Mouse (Mus musculus) left cerebral cortex, postnatal 10 days (tissue): ENCODE data around the gene Fbxo27. TPM values are rescaled to one million over a fixed set of nuclear protein-coding genes. Genes with fewer than 3 reads are reported as not detected.
A peak's percentile ranks its signal among the peaks of the same experiment; 100 is the strongest.

Source experiments
- DNase-seq, 2 experiments: peaks; one replicate each; pipeline ENCODE4 v3.0.0; 2021 to 2022; ENCODE audit warnings: low spot score in 2 of 2, mixed read lengths in 1 of 2; ENCODE audit errors: extremely low spot score in 1 of 2
- intact Hi-C: fragments of 180-260 bp; cut with DNase I; formaldehyde crosslinking; loops from one replicate; pipeline ENCODE4 v1.15.1; 2025
- total RNA-seq, 2 experiments: library from RNA; stranded (reverse); gene quantifications; 2 replicates each; pipeline ENCODE4 v1.2.3; 2021

Fbxo27 gene
- total RNA-seq, 2 experiments from 2014 or later: 16.0 to 19.8 TPM

DNA sequence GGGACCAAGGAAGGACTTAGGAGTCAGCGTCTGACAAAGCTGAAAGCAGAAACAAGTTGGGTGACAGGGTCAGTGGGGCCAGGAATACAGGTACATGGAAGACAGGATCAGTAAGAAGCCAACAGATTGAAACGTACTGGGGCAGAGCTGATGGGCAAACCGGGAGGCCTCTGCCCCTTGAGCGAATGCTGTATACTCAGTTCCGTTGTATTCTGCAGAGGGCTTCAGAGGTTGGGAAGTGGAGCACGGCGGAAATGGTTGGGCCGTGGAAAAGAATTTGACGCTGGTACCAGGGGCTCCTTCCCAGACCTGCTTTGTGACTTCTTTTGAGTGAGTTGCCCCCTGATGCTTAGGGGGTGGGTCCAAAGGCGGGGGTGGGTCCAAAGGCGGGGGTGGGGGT, 40.6 kb downstream of the Fbxo27 start:
- intact Hi-C loops: no loop called here
- no peak for DNase-seq

DNA sequence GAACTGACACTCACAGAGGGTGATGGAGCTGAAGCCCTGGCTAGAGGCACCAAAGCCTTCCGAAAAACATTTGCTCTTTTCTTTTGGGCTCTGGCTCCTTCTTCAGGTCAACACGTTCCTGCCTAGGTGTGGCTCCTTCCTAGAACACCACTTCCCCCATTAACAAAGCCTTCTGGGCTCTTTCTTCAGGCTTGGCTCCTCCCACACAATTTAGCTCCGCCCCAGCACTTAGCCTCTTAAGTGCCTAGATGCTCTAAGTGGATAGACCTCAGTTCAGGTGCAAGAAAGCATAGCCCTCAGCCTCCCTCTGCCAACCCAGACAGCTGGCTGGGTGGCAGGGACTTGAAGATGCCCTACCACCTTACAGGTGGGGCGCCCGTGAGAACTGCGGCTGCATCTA, 43.1 kb downstream of the Fbxo27 start:
- no peak for DNase-seq
- intact Hi-C loops: no loop called here

DNA sequence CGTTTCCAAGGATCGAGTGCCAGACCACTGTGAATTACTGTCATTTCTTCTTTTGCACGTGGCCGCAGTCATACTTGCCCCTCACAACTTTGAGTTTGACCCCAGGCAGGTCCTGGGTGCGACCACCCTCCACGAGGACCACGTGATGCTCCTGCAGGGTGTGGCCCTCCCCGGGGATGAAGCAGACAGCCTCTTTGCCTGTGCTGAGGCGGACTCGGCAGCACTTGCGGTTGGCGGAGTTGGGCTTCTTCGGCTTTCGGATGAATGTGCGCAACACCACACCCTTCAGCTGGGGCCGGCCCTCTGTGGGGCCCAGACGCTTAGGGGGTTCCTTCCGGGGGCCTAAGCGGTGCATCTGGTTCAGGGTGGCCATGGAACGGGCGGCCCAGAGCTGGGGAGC, 47.2 kb downstream of the Fbxo27 start:
- DNase-seq: peak in 1 of 2 experiments; percentile 36
- intact Hi-C loops: no loop called here

DNA sequence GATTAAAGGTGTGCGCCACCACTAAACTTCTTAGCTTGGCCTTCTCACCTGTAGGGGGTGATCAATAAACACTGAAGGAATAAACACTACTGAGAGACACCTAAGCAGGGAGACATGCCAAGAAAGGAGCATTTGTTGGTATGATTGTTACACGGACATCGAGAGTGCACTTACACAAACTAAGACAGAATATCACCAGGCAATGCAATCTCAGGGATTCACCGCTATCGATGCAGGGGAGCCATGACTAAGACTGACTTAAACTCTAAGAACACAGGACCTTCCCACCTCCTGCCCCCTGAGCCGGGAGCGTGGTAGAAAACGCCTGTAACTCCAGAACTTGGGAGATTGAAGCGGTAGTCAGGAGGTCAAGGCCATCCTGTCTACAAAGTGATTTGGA, 48.3 kb downstream of the Fbxo27 start:
- intact Hi-C loops: no loop called here
- DNase-seq: no peak

DNA sequence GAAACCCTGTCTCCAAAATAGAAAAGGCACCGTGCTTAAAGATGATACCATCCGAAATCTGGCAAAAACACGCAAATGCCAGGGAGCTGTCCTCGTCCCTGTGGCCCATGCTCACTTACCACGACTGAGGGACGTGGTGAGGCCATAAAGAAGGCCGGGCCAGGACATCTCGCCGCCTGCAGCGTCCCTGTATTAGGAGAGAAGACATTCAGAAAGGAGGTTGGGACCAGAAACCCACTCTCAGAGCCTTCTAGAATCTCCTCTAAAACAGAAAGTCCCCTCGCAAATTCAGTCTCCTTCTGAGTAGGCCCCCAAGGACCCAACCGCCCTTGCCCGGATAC, 48.7 kb downstream of the Fbxo27 start:
- intact Hi-C loops: no loop called here
- DNase-seq: no peak

DNA sequence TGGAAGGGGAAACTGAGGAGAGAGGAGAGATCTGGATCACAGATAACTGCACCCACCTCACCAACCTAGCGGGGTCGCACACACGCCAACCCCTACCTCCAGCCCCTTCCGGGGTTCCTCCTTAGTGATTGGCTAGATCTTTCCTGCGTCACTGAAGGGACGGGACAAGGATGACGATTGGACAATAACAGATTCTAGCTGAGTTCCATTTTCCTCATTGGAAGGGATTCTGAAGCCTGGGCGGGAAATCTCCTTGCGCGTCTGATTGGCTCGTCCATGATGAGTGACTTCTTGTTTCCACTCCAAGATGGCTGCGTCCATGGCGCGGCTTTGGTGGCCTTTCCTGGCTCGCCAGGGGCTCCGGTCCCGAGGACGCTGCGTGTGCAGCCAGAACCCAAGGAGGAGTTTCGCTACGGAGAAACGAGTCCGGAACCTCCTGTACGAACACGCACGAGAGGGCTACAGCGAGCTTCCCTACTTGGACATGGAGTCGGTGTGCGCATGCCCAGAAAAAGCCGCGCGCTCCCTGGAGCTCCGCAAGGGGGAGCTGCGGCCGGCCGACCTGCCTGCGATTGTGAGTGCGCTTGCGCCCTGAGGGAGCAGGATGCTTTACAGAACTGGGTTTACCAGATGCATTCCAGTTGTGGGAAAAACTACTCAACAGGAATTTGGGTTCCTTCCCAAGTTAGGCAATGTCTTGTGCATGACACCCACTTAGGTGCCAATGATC, 49.2 kb downstream of the Fbxo27 start, which contains the start of the genes Mrps12 and Sars2:
Mrps12 (minus strand) TSS at position 112 of the 730 bp plus-strand sequence.
Sars2 (plus strand) TSS at position 284 of the 730 bp plus-strand sequence.
- intact Hi-C loops: no loop called here

More for the DNA sequence above, 49.2 kb downstream of the Fbxo27 start, which contains the start of the genes Mrps12 and Sars2:
- peak; percentile 93 to 98 for DNase-seq

Other genes starting within 250 kb of the Fbxo27 start
- 100 to 1,000 TPM; 106 to 112 TPM for gene Lrfn1, start 240.9 kb upstream of the Fbxo27 start, total RNA-seq
- gene Ifnl2, start 182.4 kb upstream of the Fbxo27 start, total RNA-seq: not detected
- not detected for gene Ifnl3, start 170.0 kb upstream of the Fbxo27 start, total RNA-seq
- not detected for gene Sycn, start 152.0 kb upstream of the Fbxo27 start, total RNA-seq
- under 1 TPM in 1 of 2 experiments, not detected in 1; 0.21 TPM for gene Nccrp1, start 145.6 kb upstream of the Fbxo27 start, total RNA-seq
- gene Samd4b, start 94.7 kb upstream of the Fbxo27 start, total RNA-seq: 10 to 100 TPM; 55.9 to 58.4 TPM
- gene Pak4, start 94.7 kb upstream of the Fbxo27 start, total RNA-seq: 1 to 10 TPM; 7.7 to 8.2 TPM
- 1 to 10 TPM in 1 of 2 experiments, under 1 TPM in 1; 0.55 to 1.8 TPM for gene Acp7, start 61.5 kb upstream of the Fbxo27 start, total RNA-seq
- gene Fbxo17, start 24.0 kb downstream of the Fbxo27 start, total RNA-seq: 1 to 10 TPM; 1.5 to 2.5 TPM
- gene Mrps12, start 49.0 kb downstream of the Fbxo27 start, total RNA-seq: 10 to 100 TPM; 53.9 to 54.7 TPM
- gene Sars2, start 49.1 kb downstream of the Fbxo27 start, total RNA-seq: 10 to 100 TPM; 15.6 to 16.0 TPM
- 1 to 10 TPM in 1 of 2 experiments, under 1 TPM in 1; 0.45 to 1.4 TPM for gene Ccer2, start 63.3 kb downstream of the Fbxo27 start, total RNA-seq
- 100 to 1,000 TPM; 131 to 154 TPM for gene Sirt2, start 73.9 kb downstream of the Fbxo27 start, total RNA-seq
- gene Nfkbib, start 74.7 kb downstream of the Fbxo27 start, total RNA-seq: 10 to 100 TPM; 34.7 to 39.6 TPM
- 1 to 10 TPM in 1 of 2 experiments, under 1 TPM in 1; 0.83 to 3.5 TPM for gene Rinl, start 96.1 kb downstream of the Fbxo27 start, total RNA-seq
- 100 to 1,000 TPM; 459 to 475 TPM for gene Hnrnpl, start 115.7 kb downstream of the Fbxo27 start, total RNA-seq
- gene Ech1, start 132.4 kb downstream of the Fbxo27 start, total RNA-seq: 10 to 100 TPM; 40.8 to 43.3 TPM
- gene Lgals4, start 141.0 kb downstream of the Fbxo27 start, total RNA-seq: 1 to 10 TPM; 2.4 to 2.7 TPM
- 1 to 10 TPM in 1 of 2 experiments, not detected in 1; 1.6 TPM for gene Lgals7, start 171.0 kb downstream of the Fbxo27 start, total RNA-seq
- gene Capn12, start 188.6 kb downstream of the Fbxo27 start, total RNA-seq: under 1 TPM; 0.53 to 0.69 TPM